Mouse (Mus musculus): ENCODE results near the gene Ypel3. TPM values are rescaled to one million over a fixed set of nuclear protein-coding genes. Genes with fewer than 3 reads are reported as not detected.
"Not testable (repeated sequence)": the region's sequence is repeated elsewhere in the genome, so short reads cannot be mapped to it uniquely, and the experiment has no call there.

Ypel3 gene
- 219 and 246 TPM in 2 replicates for polyA plus RNA-seq (2014; fragmentation: Nextera tagmentation; extraction: Ambion mirVana)

GRCm38 (mm10) chr7:126776598-126777057, at the start of gene Ypel3:
Gene Ypel3, plus strand, starts transcription at chr7:126776955.
- no peaks in the 10 kb centered on the region for H3K27me3 ChIP-seq (ENCODE audit: control insufficient read depth, insufficient read depth, low read length)
- H3K4me3 ChIP-seq (ENCODE audit: low read depth, low read length) = peak within 1 kb of the TSS; percentile 75
- peak within 1 kb of the TSS; percentile 69 for H3K27ac ChIP-seq (ENCODE audit: low read depth, low read length)
- H3K9ac ChIP-seq (replicated peaks; ENCODE audit: low read depth, low read length) = peak within 1 kb of the TSS; percentile 92
- no peaks in the 10 kb centered on the region for H3K36me3 ChIP-seq (ENCODE audit: control insufficient read depth, insufficient read depth, low read length)
- no peaks in the 10 kb centered on the region for H3K9me3 ChIP-seq (ENCODE audit: control insufficient read depth, low read length)
- peaks cover 34% of the 10 kb centered on the region for H3K4me1 ChIP-seq (ENCODE audit: control insufficient read depth, insufficient read depth, low read length)
- peak; percentile 88 for ATAC-seq (ENCODE audit: low read depth)
- under 1% methylated on average over 35 of the region's 37 CpGs for WGBS
- H3K4me2 ChIP-seq (ENCODE audit: low read depth, low read length) = peak within 1 kb of the TSS; percentile 88

DNA sequence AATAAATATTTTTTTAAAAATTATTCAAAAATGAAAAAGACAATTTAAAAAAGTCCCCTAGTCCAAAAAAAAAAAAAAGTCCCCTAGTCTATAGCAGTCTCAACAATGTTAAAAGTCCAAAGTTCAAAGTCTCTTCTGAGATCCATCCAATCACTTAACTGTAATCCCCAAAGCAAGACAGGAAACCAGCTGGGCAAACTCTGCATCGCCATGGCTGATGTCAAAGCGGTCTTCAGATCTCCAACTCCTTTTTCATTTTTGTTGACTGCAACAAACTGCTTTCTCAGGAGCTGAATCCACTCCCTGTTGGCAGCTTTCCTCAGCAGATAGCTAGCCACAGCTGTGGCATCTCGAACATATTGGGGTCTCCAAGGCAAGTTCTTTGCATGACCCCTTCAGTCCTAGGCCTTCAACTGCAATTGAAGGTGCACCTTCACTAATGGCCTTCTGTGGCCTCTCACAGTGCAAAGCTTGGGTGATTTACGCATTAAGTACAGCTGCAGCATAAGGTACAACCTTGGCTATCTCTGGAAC, 46.4 kb upstream of the Ypel3 start:
- H3K9ac ChIP-seq (replicated peaks; ENCODE audit: low read depth, low read length); H3K4me3 ChIP-seq (ENCODE audit: low read depth, low read length); H3K27me3 ChIP-seq (ENCODE audit: control insufficient read depth, insufficient read depth, low read length); H3K4me2 ChIP-seq (ENCODE audit: low read depth, low read length); H3K4me1 ChIP-seq (ENCODE audit: control insufficient read depth, insufficient read depth, low read length); ATAC-seq (ENCODE audit: low read depth); H3K36me3 ChIP-seq (ENCODE audit: control insufficient read depth, insufficient read depth, low read length); H3K9me3 ChIP-seq (ENCODE audit: control insufficient read depth, low read length); H3K27ac ChIP-seq (ENCODE audit: low read depth, low read length): not testable (repeated sequence)
- 88% methylated on average over 4 of the region's 4 CpGs for WGBS

DNA sequence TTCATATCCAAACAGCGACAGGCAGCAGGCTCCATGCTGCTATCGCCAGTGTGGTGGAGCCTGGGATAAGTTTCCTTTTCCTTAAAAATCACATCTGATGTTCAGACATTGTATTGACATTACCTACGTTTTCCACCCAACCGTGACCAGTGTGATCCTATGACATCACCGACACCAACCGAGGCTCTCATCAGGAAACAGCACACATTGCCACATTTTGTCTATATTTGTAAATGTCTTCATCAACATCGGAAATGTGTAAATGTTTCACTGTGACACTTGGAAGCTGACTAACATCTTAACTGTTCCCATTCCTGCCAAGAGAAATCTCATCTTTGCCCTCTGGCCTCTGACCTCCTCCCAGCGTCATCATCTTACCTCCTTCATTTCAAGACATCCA, 40.6 kb upstream of the Ypel3 start:
- ATAC-seq (ENCODE audit: low read depth) = no peak
- Histone ChIP-seq H3K27me3 (ENCODE audit: control insufficient read depth, insufficient read depth, low read length) (no peaks in the 10 kb centered on the region), H3K36me3 (ENCODE audit: control insufficient read depth, insufficient read depth, low read length) (no peaks in the 10 kb centered on the region), H3K4me3 (ENCODE audit: low read depth, low read length) (no peak overlapping the region), H3K4me1 (ENCODE audit: control insufficient read depth, insufficient read depth, low read length) (no peaks in the 10 kb centered on the region), H3K9me3 (ENCODE audit: control insufficient read depth, low read length) (no peaks in the 10 kb centered on the region), H3K27ac (ENCODE audit: low read depth, low read length) (no peak overlapping the region), H3K4me2 (ENCODE audit: low read depth, low read length) (no peak overlapping the region), H3K9ac (replicated peaks; ENCODE audit: low read depth, low read length) (no peak overlapping the region)
- 86% methylated on average over 8 of the region's 8 CpGs for WGBS

DNA sequence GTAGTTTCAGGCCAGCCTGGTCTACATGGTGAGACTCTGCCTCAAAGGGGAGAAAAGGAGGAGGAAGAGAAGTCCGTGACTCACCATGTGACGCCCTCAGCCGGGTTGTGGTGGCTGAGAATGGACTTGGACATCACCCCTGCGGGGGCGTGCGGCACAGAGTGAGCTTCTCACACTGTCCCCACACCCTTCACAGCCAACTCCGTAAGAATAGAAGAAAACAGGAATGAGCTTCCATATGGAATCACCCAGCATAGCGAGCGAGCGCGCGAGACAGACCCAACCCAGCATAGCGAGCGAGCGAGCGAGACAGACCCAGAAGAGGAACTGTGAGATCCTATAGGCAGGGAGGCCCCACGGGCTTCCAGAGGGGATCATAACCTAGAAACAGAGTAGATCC, 37.2 kb upstream of the Ypel3 start:
- no peak overlapping the region for H3K27ac ChIP-seq (ENCODE audit: low read depth, low read length)
- ATAC-seq (ENCODE audit: low read depth) = no peak
- no peaks in the 10 kb centered on the region for H3K27me3 ChIP-seq (ENCODE audit: control insufficient read depth, insufficient read depth, low read length)
- no peak overlapping the region for H3K9ac ChIP-seq (replicated peaks; ENCODE audit: low read depth, low read length)
- H3K9me3 ChIP-seq (ENCODE audit: control insufficient read depth, low read length) = no peaks in the 10 kb centered on the region
- H3K4me2 ChIP-seq (ENCODE audit: low read depth, low read length) = no peak overlapping the region
- no peaks in the 10 kb centered on the region for H3K36me3 ChIP-seq (ENCODE audit: control insufficient read depth, insufficient read depth, low read length)
- no peak overlapping the region for H3K4me3 ChIP-seq (ENCODE audit: low read depth, low read length)
- WGBS = 87% methylated on average over 17 of the region's 17 CpGs
- no peaks in the 10 kb centered on the region for H3K4me1 ChIP-seq (ENCODE audit: control insufficient read depth, insufficient read depth, low read length)

DNA sequence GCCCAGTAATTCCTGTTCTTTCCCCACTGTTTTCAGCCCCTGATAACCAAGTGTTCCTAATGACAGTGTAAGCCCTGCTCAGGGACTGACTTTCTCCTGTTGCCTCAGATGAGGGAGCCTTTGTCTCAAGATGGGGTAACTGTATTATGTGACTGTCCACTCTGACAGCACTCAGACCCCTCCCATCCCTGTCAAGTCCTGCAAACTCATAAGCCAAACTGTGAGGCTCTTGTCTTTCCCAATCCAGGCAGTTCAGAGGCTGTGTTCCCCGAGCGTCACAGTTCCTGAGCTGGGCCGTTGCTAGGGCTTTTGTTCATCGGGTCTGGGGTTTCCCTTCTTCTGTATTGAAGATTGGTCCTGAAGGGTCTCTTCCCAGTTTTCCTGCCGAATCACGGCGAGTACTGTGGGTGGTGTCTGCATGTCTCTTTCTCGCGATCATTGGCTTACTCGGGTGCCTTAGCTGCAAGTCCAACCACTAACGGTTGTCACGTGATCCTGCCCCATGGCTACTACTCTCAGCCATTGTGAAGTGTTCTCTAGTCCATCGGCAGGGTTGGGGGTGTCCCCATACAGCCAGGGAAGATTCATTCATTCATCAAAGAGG, 36.5 kb upstream of the Ypel3 start:
- Histone ChIP-seq H3K9me3 (ENCODE audit: control insufficient read depth, low read length) (no peaks in the 10 kb centered on the region), H3K4me2 (ENCODE audit: low read depth, low read length) (no peak overlapping the region), H3K4me3 (ENCODE audit: low read depth, low read length) (no peak overlapping the region), H3K36me3 (ENCODE audit: control insufficient read depth, insufficient read depth, low read length) (no peaks in the 10 kb centered on the region), H3K9ac (replicated peaks; ENCODE audit: low read depth, low read length) (no peak overlapping the region), H3K4me1 (ENCODE audit: control insufficient read depth, insufficient read depth, low read length) (no peaks in the 10 kb centered on the region), H3K27me3 (ENCODE audit: control insufficient read depth, insufficient read depth, low read length) (no peaks in the 10 kb centered on the region), H3K27ac (ENCODE audit: low read depth, low read length) (no peak overlapping the region)
- no peak for ATAC-seq (ENCODE audit: low read depth)
- 72% methylated on average over 13 of the region's 13 CpGs for WGBS

DNA sequence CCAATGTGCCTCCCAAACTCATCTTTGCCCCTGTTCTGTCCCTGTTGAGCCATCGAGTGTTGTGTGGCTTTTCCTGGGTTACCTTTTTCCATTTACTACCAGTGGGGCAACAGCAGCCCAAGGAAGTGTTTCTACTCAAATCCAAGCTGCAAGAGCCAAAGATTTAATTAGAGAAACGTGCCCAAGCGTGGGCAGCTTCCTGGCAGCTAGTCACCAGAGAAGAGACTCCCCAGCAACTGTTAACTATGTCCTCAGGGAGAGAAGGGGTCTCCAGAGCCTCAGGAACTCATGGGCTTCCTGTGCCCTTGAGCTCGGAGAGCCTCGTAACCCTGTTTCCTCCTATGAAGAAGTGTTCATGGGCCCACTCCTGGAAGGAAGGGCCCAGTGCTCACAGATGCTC, 35.8 kb upstream of the Ypel3 start:
- no peaks in the 10 kb centered on the region for H3K9me3 ChIP-seq (ENCODE audit: control insufficient read depth, low read length)
- H3K27ac ChIP-seq (ENCODE audit: low read depth, low read length) = no peak overlapping the region
- H3K36me3 ChIP-seq (ENCODE audit: control insufficient read depth, insufficient read depth, low read length) = no peaks in the 10 kb centered on the region
- no peaks in the 10 kb centered on the region for H3K27me3 ChIP-seq (ENCODE audit: control insufficient read depth, insufficient read depth, low read length)
- H3K4me3 ChIP-seq (ENCODE audit: low read depth, low read length) = no peak overlapping the region
- ATAC-seq (ENCODE audit: low read depth) = no peak
- H3K4me2 ChIP-seq (ENCODE audit: low read depth, low read length) = no peak overlapping the region
- H3K4me1 ChIP-seq (ENCODE audit: control insufficient read depth, insufficient read depth, low read length) = no peaks in the 10 kb centered on the region
- 89% methylated on average over 5 of the region's 5 CpGs for WGBS
- no peak overlapping the region for H3K9ac ChIP-seq (replicated peaks; ENCODE audit: low read depth, low read length)

DNA sequence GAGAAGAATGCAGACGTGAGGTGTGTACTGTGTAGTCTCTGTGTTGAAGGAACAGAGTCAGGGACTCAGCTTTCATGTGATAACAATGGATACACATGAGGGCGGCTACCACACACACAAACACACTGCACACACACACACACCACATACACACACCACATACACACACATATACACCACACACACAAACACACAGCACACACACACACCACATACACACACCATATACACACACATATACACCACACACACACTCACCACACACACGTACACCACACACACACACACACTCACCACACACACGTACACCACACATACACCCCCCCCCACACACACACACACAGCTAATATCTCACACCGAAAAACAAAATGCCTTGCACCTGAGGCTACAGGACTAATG, 35.3 kb upstream of the Ypel3 start:
- Histone ChIP-seq H3K9me3 (ENCODE audit: control insufficient read depth, low read length) (no peaks in the 10 kb centered on the region), H3K27ac (ENCODE audit: low read depth, low read length) (no peak overlapping the region), H3K9ac (replicated peaks; ENCODE audit: low read depth, low read length) (no peak overlapping the region), H3K4me1 (ENCODE audit: control insufficient read depth, insufficient read depth, low read length) (no peaks in the 10 kb centered on the region), H3K4me2 (ENCODE audit: low read depth, low read length) (no peak overlapping the region), H3K27me3 (ENCODE audit: control insufficient read depth, insufficient read depth, low read length) (no peaks in the 10 kb centered on the region), H3K36me3 (ENCODE audit: control insufficient read depth, insufficient read depth, low read length) (no peaks in the 10 kb centered on the region), H3K4me3 (ENCODE audit: low read depth, low read length) (no peak overlapping the region)
- WGBS = 90% methylated on average over 5 of the region's 5 CpGs
- ATAC-seq (ENCODE audit: low read depth) = no peak

DNA sequence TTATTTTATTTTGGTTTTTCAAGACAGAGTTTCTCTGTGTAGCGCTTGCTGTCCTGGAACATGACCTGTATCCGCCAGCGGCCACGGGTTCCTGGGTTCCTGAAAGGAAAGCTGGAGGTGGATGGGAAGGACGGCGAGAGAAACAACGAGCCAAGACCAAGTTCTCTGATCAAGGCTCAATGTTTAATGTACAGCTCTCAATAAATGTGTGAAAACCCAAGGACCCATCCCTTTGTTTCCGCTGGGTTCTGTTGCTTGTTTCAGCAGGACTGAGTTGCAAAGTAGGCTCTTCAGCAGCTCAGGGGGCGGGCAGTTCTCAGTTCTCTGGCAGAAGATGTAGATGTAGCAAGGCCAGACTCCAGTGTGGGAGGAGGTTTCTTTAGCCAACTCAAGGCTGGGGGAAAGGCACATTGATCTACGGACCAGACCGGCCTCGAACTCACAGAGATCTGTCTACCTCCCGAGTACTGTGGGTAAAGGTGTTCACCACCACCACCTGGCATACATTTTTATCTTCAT, 34.7 kb upstream of the Ypel3 start:
- Histone ChIP-seq H3K36me3 (ENCODE audit: control insufficient read depth, insufficient read depth, low read length) (no peaks in the 10 kb centered on the region), H3K4me1 (ENCODE audit: control insufficient read depth, insufficient read depth, low read length) (no peaks in the 10 kb centered on the region), H3K9ac (replicated peaks; ENCODE audit: low read depth, low read length) (no peak overlapping the region), H3K4me2 (ENCODE audit: low read depth, low read length) (no peak overlapping the region), H3K4me3 (ENCODE audit: low read depth, low read length) (no peak overlapping the region), H3K27me3 (ENCODE audit: control insufficient read depth, insufficient read depth, low read length) (no peaks in the 10 kb centered on the region), H3K9me3 (ENCODE audit: control insufficient read depth, low read length) (no peaks in the 10 kb centered on the region), H3K27ac (ENCODE audit: low read depth, low read length) (no peak overlapping the region)
- 94% methylated on average over 13 of the region's 13 CpGs for whole genome bisulfite sequencing
- ATAC-seq (ENCODE audit: low read depth) = no peak

DNA sequence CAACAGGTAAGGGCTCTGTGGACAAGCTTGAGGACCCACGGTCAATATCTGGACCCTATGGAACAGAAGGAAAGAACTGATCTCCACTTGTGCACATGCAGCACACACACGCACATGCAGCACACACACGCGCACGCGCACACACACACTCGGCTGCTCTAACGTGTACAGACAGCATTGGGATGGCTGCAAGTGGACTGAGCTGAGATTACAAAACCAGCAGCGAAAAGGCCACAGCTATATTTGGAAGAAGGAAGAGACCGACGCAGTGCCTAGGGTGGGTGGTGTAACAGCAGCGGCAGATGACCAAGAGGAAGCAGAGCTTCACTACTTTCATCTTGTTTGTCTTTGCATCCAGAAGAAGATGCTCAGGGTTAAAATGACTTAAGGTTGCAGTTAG, 30.7 kb upstream of the Ypel3 start:
- ATAC-seq (ENCODE audit: low read depth) = no peak
- H3K4me1 ChIP-seq (ENCODE audit: control insufficient read depth, insufficient read depth, low read length) = no peaks in the 10 kb centered on the region
- no peaks in the 10 kb centered on the region for H3K9me3 ChIP-seq (ENCODE audit: control insufficient read depth, low read length)
- H3K27me3 ChIP-seq (ENCODE audit: control insufficient read depth, insufficient read depth, low read length) = no peaks in the 10 kb centered on the region
- no peaks in the 10 kb centered on the region for H3K36me3 ChIP-seq (ENCODE audit: control insufficient read depth, insufficient read depth, low read length)
- H3K9ac ChIP-seq (replicated peaks; ENCODE audit: low read depth, low read length) = no peak overlapping the region
- WGBS = 88% methylated on average over 12 of the region's 12 CpGs
- H3K4me2 ChIP-seq (ENCODE audit: low read depth, low read length) = no peak overlapping the region
- H3K27ac ChIP-seq (ENCODE audit: low read depth, low read length) = no peak overlapping the region
- H3K4me3 ChIP-seq (ENCODE audit: low read depth, low read length) = no peak overlapping the region
